Mouse (Mus musculus) heart, adult 9 months (tissue): ENCODE measurements around the gene Gm47283.
"Not testable (repeated sequence)": the region's sequence is repeated elsewhere in the genome, so short reads cannot be mapped to it uniquely, and the experiment has no call there.

ENCODE experiments used
- DNase-seq, 2 experiments: peaks; one replicate each; pipeline ENCODE4 v3.0.0; 2022; ENCODE audit warnings: low spot score in 2 of 2

Gene Gm47283

DNA sequence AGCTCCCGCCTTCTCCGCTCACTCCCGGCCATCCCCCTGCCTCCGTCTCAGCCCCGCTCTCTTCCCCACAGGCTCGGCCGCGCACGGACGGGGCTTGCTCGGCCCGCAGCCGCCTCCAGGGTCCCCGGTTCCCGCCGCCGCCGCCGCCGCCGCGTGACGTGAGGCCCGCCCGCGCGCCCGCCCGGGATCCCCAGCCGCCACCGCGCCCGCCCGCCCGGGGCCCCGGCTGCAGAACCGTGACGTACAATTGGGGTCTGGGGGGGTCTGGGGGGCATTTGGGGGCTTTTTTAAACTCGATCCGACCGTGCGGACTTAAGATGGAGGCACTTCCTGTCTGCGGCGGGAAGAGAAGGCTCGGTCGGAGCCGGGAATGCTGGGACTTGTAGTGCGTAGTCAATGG, at the start of gene Gm47283:
TSS of gene Gm47283 (plus strand) at position 301 of the 400 bp plus-strand sequence.
- DNase-seq: not testable (repeated sequence)

DNA sequence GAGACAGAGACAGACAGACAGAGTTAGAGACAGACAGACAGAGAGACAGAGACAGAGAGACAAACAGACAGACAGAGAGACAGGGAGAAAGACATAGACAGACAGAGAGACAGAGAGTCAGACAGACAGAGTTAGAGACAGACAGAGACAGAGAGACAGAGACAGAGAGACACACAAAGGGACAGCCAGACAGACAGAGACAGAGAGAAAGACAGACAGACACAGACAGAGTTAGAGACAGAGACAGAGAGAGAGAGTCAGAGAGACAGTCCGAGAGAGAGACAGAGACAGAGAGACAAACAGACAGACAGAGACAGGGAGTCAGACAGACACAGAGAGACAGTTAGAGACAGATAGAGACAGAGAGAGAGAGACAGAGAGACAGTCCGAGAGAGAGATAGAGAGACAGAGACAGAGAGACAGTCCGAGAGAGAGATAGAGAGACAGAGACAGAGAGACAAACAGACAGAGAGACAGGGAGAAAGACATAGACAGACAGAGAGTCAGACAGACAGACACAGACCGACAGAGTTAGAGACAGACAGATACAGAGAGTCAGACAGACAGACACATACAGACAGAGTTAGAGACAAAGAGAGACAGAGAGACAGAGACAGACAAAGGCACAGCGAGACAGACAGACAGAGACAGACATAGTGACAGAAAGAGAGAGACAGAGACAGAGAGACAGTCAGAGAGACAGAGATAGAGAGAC, 49.2 kb upstream of the Gm47283 start:
- not testable (repeated sequence) for DNase-seq

DNA sequence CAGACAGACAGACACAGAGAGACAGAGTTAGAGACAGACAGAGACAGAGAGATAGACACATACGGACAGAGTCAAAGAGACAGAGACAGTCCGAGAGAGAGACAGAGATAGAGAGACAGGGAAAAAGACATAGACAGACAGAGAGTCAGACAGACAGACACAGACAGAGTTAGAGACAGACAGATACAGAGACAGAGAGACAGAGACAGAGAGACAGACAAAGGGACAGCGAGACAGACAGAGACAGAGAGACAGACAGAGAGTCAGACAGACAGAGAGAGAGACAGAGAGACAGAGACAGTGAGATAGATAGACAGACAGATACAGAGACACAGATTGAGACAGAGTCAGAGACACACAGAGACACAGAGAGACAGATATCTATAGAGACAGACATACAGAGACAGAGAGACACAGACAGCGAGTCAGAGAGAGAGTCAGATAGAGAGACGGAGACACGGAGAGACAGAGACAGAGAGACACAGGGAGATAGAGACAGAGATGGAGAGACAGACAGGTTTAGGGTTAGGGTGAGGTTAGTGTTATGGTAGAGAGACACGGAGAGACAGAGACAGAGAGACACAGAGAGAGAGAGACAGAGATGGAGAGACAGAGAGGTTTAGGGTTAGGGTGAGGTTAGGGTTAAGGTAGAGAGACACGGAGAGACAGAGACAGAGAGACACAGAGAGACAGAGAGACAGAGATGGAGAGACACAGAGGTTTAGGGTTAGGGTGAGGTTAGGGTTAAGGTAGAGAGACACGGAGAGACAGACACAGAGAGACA, 48.1 kb upstream of the Gm47283 start:
- not testable (repeated sequence) for DNase-seq

DNA sequence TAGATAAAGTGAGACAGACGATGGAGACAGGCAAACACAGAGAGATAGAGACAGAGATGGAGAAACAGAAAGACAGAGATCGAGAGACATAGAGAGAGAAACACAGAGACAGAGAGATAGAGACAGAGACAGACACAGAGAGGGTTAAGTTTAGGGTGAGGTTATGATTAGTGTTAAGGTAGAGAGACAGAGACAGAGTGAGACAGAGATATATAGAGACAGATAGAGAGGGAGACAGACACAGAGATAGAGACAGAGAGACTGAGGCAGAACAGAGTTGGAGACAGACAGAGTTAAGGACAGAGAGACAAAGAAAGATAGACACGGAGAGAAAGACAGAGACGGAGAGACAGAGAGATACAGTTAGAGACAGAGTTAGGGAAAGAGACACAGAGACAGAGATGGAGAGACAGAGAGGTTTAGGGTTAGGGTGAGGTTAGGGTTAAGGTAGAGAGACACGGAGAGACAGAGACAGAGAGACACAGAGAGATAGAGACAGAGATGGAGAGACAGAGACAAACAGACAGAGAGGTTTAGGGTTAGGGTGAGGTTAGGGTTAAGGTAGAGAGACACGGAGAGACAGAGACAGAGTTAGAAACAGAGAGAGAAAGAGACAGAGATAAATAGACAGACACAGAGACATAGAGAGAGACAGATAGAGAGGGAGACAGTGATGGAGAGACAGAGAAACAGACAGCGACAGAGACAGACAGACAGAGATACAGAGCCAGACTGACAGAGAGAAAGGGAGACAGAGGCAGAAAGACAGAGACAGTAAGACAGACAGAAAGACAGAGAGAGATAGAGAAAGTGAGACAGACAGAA, 46.7 kb upstream of the Gm47283 start:
- no peak for DNase-seq

DNA sequence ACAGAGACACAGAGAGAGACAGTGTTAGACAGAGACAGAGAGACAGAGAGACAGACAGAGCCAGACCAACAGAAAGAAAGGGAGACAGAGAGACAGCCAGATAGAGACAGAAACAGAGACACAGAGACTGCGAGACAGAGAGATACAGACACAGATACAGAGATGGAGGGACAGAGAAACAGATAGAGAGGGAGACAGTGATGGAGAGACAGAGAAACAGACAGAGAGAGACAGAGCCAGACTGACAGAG, 46.2 kb upstream of the Gm47283 start:
- DNase-seq: no peak

DNA sequence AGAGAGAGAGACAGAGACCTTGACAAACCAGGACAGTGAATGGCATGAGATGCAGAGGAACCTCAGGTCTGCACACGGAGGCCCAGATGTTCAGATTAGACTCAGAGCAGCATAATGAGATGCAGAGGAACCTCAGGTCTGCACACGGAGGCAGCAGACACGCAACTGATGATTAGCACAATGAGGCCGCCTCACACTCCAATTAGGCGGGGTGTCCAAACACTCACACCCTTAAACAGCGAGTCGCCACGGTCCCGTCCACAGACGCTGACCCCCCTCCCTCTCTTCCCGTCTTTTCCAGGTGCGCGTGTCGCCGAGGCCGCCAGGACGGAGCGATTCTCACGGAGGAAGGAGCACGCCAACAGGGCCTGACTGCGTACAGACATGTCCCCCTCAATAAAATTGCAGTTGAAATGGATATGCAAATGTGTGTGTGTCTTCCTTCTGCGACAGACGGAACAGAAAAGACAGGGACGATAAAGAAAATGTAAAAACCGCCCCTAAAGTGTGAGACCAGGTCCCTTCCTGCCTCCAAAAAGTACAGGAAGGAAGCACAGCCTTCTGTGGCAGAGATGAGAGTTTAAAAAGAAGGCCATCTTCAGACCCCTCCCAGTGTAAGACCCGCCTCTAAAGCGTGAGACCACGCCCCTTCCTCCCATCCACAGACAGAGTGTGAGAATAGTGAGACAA, 45.6 kb upstream of the Gm47283 start:
- peak in 1 of 2 experiments; percentile 65 for DNase-seq

DNA sequence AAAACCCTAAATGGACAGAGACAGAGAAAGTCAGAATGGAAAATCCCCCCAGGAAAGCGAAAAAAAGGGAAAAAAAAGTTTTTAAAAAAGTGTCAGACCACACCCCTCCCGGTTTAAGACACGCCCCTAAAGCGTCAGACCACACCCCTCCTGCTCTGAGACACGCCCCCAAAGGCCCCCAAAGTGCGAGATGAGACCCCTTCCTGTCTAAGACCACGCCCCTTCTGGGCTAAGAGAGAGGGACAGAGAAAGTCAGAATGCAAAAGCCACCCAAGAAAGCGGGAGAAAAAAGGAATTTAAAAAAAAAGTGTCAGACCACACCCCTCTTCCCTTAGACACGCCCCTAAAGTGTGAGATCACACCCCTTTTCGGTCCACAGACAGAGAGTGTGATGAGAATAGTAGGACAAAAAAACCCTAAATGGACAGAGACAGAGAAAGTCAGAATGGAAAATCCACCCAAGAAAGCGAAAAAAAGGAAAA, 45.0 kb upstream of the Gm47283 start:
- DNase-seq: peak in 1 of 2 experiments; percentile 63

DNA sequence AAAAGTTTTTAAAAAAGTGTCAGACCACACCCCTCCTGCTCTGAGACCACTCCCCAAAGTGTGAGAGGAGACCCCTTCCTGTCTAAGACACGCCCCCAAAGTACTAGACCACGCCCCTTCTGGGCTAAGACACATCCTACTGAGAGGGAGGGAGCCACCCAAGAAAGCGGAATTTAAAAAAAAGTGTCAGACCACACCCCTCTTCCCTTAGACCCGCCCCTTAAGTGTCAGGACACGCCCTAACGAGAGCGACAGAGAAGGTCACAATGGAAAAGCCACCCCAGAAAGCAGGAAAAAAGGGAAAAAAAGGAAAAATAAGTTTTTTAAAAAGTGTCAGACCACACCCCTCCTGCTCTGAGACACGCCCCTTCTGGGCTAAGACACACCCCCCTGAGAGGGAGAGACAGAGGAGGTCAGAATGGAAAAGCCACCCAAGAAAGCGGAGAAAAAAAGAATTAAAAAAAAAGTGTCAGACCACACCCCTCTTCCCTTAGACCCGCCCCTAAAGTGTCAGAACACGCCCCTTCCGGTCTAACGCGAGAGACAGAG, 44.5 kb upstream of the Gm47283 start:
- no peak for DNase-seq

DNA sequence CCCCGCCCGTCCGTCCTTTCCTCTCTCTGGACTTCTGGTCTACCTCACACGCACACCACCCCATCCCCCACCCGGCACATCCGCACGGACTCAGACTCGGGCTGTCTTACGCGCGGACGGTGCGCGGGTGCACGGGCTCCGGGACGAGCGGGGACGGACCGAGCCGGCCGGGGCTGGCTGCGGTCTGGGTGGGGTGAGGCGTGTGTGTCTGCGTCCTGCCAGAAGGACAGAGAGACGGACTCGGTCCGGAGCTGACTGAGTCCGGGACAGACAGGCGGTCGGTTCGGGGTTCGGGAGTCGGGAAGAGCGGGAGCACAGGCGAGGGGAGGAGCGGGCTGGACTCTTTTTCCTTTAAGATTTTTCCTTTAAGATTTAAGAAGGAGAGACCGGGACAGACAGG, 43.5 kb upstream of the Gm47283 start:
- DNase-seq: peak in 1 of 2 experiments; percentile 46

DNA sequence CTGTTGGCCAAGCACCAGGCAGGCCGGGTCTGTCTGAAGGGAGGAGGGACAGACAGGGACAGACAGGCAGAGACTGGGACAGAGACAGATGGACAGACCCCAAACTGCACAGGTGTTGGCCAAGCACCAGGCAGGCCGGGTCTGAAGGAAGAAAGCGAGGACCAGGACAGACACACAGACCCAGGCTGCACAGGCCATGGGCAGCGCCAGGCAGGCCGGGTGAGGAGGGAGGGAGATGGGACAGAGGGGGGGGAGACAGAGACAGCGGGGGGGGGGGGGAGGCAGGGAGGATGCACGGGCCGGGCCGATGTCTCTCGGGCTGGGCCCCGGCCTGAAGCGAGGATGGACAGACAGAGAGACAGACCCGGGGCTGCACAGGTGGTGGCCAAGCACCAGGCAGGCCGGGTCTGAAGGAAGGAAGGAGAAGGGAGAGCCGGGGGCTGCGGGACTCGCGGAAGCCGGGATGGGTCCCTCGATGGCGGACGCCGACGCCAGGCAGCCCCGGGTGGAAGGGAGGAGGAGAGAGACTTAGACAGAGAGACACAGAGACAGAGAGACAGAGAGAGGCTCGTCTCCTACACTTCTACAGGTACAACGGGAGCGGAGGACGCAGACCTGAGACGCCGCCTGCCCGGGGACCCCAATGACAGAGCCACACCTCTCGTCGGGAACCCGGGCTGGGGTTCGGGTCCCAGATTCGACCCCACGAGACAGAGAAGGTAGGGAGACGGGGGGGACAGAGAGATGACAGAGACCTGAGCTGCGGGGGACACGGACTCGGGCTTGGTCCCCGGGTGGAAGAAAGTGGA, 42.9 kb upstream of the Gm47283 start:
- peak in 1 of 2 experiments; percentile 58 for DNase-seq

DNA sequence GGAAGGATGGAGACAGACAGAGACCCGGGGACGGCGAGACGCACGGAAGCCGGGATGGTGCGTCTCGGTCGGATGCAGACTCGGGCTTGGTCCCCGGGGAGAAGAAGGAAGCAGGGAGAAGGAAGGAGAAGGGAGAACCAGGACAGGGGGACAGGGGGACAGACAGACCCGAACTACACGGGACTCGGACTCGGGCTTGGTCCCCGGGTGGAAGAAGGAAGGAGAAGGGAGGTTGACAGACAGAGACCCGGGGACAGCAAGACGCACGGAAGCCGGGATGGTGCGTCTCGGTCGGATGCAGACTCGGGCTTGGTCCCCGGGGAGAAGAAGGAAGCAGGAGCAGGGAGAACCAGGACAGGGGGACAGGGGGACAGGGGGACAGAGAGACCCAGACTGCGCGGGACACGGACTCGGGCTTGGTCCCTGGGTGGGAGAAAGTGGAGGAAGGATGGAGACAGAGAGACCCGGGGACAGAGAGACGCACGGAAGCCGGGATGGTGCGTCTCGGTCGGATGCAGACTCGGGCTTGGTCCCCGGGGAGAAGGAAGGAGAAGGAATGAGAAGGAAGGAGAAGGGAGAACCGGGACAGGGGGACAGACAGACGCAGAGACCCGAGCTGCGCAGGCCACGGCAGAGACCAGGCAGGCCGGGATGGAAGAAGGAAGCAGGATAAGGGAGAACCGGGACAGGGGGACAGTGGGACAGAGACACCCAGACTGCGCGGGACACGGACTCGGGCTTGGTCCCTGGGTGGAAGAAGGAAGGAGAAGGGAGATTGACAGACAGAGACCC, 42.1 kb upstream of the Gm47283 start:
- DNase-seq: peak in 1 of 2 experiments; percentile 49

DNA sequence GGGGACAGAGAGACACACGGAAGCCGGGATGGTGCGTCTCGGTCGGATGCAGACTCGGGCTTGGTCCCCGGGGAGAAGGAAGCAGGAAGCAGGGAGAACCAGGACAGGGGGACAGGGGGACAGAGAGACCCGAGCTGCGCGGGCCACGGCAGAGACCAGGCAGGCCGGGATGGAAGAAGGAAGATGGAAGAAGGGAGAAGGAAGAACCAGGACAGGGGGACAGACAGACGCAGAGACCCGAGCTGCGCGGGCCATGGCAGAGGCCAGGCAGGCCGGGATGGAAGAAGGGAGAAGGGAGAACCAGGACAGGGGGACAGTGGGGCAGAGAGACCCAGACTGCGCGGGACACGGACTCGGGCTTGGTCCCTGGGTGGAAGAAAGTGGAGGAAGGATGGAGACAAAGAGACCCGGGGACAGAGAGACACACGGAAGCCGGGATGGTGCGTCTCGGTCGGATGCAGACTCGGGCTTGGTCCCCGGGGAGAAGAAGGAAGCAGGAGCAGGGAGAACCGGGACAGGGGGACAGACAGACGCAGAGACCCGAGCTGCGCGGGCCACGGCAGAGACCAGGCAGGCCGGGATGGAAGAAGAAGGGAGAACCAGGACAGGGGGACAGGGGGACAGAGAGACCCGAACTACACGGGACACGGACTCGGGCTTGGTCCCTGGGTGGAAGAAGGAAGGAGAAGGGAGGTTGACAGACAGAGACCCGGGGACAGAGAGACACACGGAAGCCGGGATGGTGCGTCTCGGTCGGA, 41.3 kb upstream of the Gm47283 start:
- peak in 1 of 2 experiments; percentile 58 for DNase-seq

DNA sequence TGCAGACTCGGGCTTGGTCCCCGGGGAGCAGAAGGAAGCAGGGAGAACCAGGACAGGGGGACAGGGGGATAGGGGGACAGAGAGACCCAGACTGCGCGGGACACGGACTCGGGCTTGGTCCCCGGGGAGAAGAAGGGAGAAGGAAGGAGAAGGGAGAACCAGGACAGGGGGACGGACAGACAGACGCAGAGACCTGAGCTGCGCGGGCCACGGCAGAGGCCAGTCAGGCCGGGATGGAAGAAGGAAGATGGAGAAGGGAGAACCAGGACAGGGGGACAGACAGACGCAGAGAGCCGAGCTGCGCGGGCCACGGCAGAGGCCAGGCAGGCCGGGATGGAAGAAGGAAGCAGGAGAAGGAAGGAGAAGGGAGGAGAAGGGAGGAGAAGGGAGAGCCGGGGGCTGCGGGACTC, 40.7 kb upstream of the Gm47283 start:
- DNase-seq: peak in 1 of 2 experiments; percentile 25

DNA sequence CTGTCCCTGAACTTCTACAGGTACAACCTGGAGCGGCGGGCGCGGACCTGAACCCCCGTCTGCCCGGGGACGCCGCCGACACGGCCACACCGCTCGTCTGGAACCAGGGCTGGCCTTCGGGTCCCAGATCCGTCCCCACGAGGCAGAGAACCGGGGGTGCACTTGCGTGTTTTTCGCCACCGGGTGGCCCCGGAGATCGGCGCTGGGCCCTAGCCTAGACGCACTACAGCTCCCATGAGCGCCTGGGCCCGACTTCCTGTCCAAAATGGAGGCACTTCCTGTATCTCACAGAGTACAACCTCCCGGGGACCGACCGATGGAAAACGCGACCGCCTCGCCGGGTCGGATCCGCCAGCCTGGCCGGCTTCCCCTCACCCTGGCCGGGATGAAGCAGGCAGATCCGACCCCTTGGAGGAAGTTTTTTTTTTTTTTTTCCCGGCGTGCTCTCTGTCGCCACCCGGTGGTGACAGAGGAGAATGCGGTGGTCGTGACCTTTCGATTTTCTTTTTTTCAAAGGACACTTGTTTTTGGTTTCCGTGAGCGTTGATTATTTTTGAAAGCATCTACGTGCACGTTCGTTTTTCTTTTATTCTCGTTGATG, 40.1 kb upstream of the Gm47283 start:
- DNase-seq: peak; percentile 94 to 95

DNA sequence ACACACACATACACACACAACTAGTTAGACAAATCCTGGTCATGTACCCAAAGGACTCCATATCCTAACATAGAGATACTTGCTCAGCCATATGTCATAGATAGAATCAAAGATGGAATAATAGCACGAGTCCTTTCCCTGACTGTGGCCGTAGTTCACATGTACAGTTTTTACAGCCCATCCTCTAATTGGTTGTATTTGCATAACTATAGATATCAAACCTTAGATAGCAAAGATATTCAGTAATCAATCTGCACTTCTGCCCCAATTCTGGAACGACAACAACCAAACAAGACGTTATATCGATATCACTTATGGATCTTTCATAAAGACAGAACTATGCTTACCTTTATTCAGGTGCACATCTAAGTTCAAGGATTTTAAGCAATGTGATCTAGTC, 39.3 kb upstream of the Gm47283 start:
- DNase-seq: not testable (repeated sequence)

DNA sequence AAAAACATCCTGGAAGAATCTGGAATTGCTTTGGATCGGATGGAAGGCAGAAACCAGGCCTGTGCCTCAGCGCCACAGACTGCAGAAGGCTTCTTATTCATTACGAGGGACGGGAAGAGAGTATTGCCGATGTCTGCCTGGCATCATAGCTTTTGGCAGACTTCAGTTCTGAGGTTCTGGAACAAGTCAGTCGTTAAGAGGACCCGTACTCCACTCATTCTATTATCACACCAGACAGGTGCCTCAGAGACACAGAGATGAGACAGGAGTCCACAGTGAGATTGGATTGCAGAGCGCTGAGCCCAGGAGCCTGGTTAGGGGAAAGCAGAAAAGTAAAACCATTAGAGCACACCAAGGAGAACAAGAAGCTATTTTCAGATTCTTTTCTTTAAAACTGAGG, 29.8 kb upstream of the Gm47283 start, which contains the start of gene Gm21860:
TSS of gene Gm21860 (minus strand) at position 101 of the 400 bp plus-strand sequence.
- not testable (repeated sequence) for DNase-seq

DNA sequence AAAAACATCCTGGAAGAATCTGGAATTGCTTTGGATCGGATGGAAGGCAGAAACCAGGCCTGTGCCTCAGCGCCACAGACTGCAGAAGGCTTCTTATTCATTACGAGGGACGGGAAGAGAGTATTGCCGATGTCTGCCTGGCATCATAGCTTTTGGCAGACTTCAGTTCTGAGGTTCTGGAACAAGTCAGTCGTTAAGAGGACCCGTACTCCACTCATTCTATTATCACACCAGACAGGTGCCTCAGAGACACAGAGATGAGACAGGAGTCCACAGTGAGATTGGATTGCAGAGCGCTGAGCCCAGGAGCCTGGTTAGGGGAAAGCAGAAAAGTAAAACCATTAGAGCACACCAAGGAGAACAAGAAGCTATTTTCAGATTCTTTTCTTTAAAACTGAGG, 54.5 kb downstream of the Gm47283 start, which contains the start of gene Gm21748:
TSS of gene Gm21748 (minus strand) at position 101 of the 400 bp plus-strand sequence.
- not testable (repeated sequence) for DNase-seq
